Mouse (Mus musculus) skeletal muscle tissue, adult 2 months (tissue): ENCODE measurements around the gene Saysd1.
A peak's percentile ranks its signal among the peaks of the same experiment; 100 is the strongest.

Source experiments
- DNase-seq: peaks from one replicate; pipeline ENCODE4 v3.0.0-alpha.2; 2012; ENCODE audit warnings: low read depth, low spot score

The Saysd1 gene

GRCm38 (mm10) chr14:20164438-20164837 is 26.1 kb upstream of the Saysd1 start:
- no peak for DNase-seq

GRCm38 (mm10) chr14:20162686-20163085 is 24.4 kb upstream of the Saysd1 start:
- peak; percentile 78 for DNase-seq

DNA sequence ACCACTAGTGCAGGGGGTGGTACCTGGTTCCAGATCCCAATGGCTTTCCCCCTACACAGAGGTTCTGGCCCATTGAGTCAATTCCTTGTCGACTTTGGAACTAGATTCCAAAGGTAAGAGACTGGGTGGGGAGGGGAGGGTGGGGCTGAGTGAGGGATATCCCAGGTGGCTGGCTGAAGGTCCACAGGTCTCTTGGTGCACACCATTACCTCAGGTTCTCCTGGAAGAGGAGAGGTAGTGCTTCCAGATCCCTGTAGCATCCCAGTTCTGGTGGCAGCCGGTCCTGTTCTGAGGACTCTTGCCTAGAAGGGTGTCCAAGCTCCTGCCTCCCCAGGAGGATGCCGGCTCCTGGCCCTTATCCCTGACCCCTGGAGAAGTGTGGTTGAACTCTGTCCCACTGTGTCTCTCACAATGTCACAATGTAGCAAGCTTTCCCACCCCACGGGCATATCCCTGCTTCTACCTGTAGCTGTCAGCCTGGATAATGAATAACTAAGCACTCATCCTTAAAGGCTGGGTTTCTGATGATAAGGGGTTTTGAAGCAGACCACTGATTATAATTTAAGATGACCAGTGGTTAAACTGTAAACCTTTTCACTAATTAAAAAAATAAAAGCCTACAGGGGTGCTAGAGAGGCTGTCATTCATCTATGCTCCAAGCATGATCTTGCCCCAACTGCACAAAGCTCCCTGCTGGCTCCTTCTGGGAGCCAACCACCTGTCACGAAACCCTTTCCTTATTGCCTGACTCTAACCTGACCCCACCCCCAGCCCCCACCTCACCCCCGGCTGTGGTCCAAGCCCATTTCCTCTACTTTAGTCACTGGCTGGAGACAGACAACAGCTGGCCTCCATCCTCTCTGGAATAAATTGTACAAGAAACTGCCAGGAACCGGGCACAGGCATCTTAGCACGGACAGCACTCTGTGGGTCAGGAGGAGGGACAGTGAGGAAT is 20.7 kb upstream of the Saysd1 start:
- DNase-seq = no peak

GRCm38 (mm10) chr14:20157595-20157994 is 19.3 kb upstream of the Saysd1 start:
- DNase-seq = no peak

- DNase-seq = no peak
These were observed 17.4 kb upstream of the Saysd1 start for GRCm38 (mm10) chr14:20155718-20156117.

DNA sequence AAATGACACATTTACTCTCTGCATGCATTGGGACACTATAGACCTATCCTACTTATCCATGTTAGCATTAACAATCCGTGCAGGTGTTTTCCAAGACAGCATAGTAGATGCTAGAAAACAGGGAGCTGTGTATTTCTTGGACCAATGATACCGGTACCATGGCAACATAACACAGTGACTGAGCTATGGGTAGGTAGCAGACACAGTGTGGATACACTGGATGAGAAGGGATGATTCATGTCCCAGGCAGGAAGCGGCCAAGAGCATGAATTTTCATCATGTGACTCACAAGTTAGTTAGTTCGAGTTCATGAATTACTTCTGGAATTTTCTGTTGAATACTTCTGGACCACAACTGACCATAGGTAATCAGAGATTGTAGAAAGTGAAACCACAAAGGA is 16.6 kb upstream of the Saysd1 start:
- DNase-seq = no peak

DNA sequence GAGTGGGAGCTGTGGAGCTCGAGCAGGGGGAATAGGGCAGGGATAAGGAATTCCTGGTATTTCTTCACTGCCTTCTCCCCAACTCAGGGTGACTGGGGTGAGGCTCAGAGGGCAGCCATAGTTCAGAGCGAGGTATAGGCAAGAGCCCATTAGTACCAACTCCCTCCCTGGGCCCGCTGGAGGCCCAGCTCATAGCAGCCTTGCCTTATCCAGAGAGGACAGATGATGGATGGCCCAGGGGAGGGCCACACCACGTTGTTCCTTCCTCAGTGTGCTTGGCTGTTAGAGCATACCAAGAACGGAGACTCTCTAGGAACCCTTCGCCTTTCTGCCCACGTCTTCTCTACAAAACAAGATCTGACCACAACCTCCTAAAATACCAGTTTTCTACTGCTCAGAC is 15.9 kb upstream of the Saysd1 start:
- DNase-seq = no peak

GRCm38 (mm10) chr14:20149127-20150080 is 11.1 kb upstream of the Saysd1 start:
- DNase-seq = no peak

- DNase-seq = no peak
These were observed 10.2 kb upstream of the Saysd1 start for GRCm38 (mm10) chr14:20148514-20148913.

GRCm38 (mm10) chr14:20147854-20148253 is 9.5 kb upstream of the Saysd1 start:
- no peak for DNase-seq

DNA sequence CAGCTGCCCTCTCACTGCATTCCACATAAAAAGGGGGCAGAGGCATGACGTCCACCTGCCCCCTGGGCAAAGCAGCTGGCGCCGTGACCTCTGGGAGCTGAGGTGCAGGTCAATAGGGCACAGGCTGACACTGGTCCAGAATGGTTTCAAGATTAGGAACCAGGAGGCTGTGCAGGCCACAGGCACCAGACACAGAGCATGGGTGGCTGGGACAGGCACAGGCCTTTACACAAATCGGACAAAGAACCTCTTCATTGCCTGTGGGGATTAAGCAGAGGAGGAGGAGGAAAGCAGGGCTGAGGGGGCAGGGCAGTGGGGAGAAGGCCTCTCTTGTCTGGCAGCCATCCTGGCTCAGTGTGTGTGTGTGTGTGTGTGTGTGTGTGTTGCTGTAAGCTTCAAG is 5.8 kb upstream of the Saysd1 start:
- DNase-seq = no peak

GRCm38 (mm10) chr14:20134965-20135671 is 3.2 kb downstream of the Saysd1 start:
- DNase-seq = no peak

GRCm38 (mm10) chr14:20128162-20128561 is 10.2 kb downstream of the Saysd1 start:
- no peak for DNase-seq

GRCm38 (mm10) chr14:20127406-20128087 is 10.8 kb downstream of the Saysd1 start:
- no peak for DNase-seq

GRCm38 (mm10) chr14:20120868-20121267 is 17.5 kb downstream of the Saysd1 start:
- DNase-seq = no peak

DNA sequence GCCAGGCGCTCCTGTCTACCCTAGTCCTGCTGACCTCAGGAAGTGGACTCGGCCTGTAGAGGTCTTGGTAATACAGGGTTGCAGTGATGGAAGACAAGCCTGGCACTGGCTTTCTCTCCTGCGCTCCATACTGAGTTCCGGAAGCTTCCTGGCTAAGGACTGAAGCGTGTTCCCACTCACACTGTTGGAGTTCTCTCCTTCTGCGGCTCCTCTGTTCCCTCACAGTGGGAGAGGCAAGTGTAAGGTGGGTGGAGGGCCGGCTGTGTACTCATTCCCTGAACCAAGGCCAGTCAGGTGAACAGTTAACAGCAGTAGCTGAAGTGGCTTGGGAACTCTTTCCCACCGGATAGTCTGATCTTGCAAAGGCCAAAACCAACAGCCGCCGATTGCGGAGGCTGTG is 18.3 kb downstream of the Saysd1 start:
- no peak for DNase-seq

GRCm38 (mm10) chr14:20116149-20116605 is 22.2 kb downstream of the Saysd1 start:
- no peak for DNase-seq

DNA sequence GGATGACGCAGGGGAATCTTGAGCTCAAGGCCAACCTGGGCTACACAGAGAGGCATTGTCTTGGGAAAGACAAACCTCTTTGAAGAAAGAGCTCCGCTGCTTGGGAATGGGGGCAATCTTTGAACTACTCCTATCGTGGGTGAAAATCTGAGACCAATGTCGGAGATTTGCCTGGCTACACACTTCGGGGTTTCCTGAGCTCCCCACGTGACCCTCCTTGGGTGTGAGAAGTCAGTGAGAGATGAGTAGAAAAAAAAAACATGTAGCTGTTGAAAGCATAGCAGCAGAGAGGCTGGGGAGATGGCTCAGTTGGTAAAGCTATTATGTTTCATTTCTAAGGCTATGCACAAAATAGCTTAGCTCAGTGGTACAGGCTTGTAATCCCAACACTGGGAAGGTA is 23.4 kb downstream of the Saysd1 start:
- DNase-seq = no peak

DNA sequence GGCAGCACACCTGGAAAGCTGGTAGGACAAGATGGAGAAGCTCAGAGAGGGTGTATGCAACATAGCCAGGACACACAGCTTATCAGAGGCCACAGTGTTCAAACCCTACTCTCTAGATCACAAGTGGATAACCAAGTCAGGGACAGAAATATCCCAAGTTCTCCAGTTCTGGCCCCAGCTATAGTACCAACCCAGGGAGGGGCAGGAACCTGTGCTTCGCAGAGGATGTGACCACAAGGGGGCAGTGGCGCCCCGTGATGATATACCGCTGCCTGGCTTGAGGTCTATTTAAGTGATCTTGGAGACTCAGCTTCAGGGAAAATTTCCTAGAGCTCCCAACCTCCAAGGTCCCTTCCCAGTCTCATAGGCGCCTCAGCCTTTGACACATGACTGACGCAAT is 24.4 kb downstream of the Saysd1 start:
- peak; percentile 67 for DNase-seq

- no peak for DNase-seq
These were observed 25.0 kb downstream of the Saysd1 start for GRCm38 (mm10) chr14:20113189-20113961.
